Mouse (Mus musculus) limb, embryonic 14.5 days (tissue): ENCODE measurements around the gene P2rx4. TPM values are rescaled to one million over a fixed set of nuclear protein-coding genes. Genes with fewer than 3 reads are reported as not detected.
A peak's percentile ranks its signal among the peaks of the same experiment; 100 is the strongest.

Source experiments
- ATAC-seq: fragments of 200-750 bp; cut with Nextera tagmentation; 2 replicates; pipeline ENCODE4 v1.8.0; 2017; ENCODE audit warnings: low read depth, moderate number of reproducible peaks, moderate TSS enrichment; ENCODE audit not compliant: low FRiP score
- DNase-seq: peaks from one replicate; pipeline ENCODE4 v3.0.0-alpha.2; 2015; ENCODE audit warnings: low spot score
- H3K27ac ChIP-seq: fragments of 300-500 bp; sonication (generic); replicated peaks from 2 replicates; pipeline ENCODE4 v1.5.1; 2014; ENCODE audit warnings: low read depth, mild to moderate bottlenecking, low read length, moderate library complexity, mixed read lengths
- H3K27me3 ChIP-seq: fragments of 300-500 bp; sonication (generic); 2 replicates; pipeline ENCODE4 v1.6.1; 2014; ENCODE audit warnings: low read length, mixed read lengths; ENCODE audit not compliant: control insufficient read depth, insufficient read depth
- H3K36me3 ChIP-seq: fragments of 300-500 bp; sonication (generic); 2 replicates; pipeline ENCODE4 v1.6.1; 2014; ENCODE audit warnings: mild to moderate bottlenecking, low read length, moderate library complexity, mixed read lengths; ENCODE audit not compliant: control insufficient read depth, insufficient read depth
- H3K4me1 ChIP-seq: fragments of 300-500 bp; sonication (generic); 2 replicates; pipeline ENCODE4 v1.6.1; 2014; ENCODE audit warnings: antibody characterized with exemption, low read length, mixed read lengths; ENCODE audit not compliant: control insufficient read depth, insufficient read depth
- H3K4me2 ChIP-seq: fragments of 300-500 bp; sonication (generic); replicated peaks from 2 replicates; pipeline ENCODE4 v1.6.1; 2014; ENCODE audit warnings: low read depth, mild to moderate bottlenecking, low read length, moderate library complexity; ENCODE audit not compliant: severe bottlenecking
- H3K4me3 ChIP-seq: fragments of 300-500 bp; sonication (generic); replicated peaks from 2 replicates; pipeline ENCODE4 v1.5.1; 2014; ENCODE audit warnings: low read length
- H3K9ac ChIP-seq: fragments of 300-500 bp; sonication (generic); 2 replicates; pipeline ENCODE4 v1.6.1; 2014; ENCODE audit warnings: mild to moderate bottlenecking, low read depth, low read length, moderate library complexity; ENCODE audit not compliant: severe bottlenecking
- H3K9me3 ChIP-seq: fragments of 300-500 bp; sonication (generic); 2 replicates; pipeline ENCODE4 v1.6.1; 2016; ENCODE audit warnings: low read length; ENCODE audit not compliant: control insufficient read depth
- POLR2A ChIP-seq: fragments of 200-500 bp; IDR thresholded peaks from 2 replicates; pipeline ENCODE4 v1.8.0; 2012; ENCODE audit warnings: inconsistent platforms, mild to moderate bottlenecking, moderate library complexity, borderline replicate concordance; ENCODE audit not compliant: insufficient read depth, insufficient read length; ENCODE audit errors: extremely low read depth
- WGBS: fragments of 180-500 bp; shearing (Covaris S2); extraction: QIAGEN DNeasy Blood & Tissue Kit; methylation state at CpG from one replicate; pipeline ENCODE4 v1.1.7; 2014; 5-methylcytosine and 5-hydroxymethylcytosine counted together
- polyA plus RNA-seq, 2 experiments: library from polyadenylated mRNA; depleted of rRNA in 1 of 2; stranded (reverse) in 1 of 2; unstranded in 1 of 2; fragments of >200 nt; fragmentation: Nextera tagmentation in 1 of 2; extraction: Ambion mirVana in 1 of 2; gene quantifications; 2 replicates each; pipeline versions ENCODE4 v1.2.1 to v1.2.3; 2012 to 2014

The P2rx4 gene
- polyA plus RNA-seq, 2 experiments: 18.2 to 21.0 TPM

DNA sequence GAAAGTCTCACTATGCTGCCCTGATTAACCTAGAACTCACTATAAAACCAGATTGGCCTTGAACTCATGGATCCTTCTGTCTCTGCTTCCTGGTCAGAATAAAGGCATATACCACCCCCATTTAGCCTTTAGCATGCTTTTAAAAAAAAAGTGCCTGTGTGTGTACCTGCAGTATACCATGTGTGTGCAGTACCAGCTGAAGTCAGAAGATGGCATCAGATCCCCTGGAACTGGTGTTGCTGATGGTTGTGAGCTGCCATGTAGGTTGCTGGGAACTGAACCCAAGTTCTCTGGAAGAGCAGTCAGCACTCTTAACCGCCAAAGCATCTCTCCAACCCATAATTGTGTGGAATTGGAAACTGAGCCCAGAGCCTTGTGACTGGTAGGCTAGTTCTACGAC is 9.4 kb downstream of the P2rx4 start:
- Histone ChIP-seq H3K4me3 (no peak overlapping the region), H3K4me2 (no peak overlapping the region), H3K9me3 (no peaks in the 10 kb centered on the region), H3K27me3 (no peaks in the 10 kb centered on the region), H3K9ac (no peak overlapping the region), H3K36me3 (0 out of 2 replicates have a peak, but pooled peaks cover 3% of the 10 kb centered on the region), H3K4me1 (peaks cover 7% of the 10 kb centered on the region; the same call in 1 of the 2 replicates), H3K27ac (no peak overlapping the region)
- ATAC-seq (no peak), DNase-seq (no peak)
- 100% methylated on average over 2 of the region's 2 CpGs for WGBS
- no peak for TF ChIP-seq POLR2A

DNA sequence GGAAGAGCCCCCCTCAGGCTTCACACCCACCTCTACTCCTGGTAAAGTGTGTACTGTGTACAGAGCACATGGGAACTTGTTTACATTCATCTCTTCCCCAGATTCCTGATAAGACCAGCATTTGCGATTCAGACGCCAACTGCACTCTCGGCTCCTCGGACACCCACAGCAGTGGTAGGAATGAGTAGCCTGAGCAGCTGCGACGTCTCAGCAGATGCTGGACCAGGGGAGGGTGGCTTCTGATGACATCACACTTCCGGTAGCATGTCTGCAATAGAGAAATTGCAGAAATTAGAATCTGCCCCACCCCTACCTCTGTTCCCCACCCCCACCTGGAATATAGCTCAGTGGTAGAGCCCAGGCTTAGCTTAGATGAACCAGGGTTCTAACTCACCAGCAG is 11.1 kb downstream of the P2rx4 start:
- Histone ChIP-seq H3K36me3 (peaks cover 3% of the 10 kb centered on the region; the same call in 1 of the 2 replicates), H3K27ac (no peak overlapping the region), H3K9me3 (no peaks in the 10 kb centered on the region), H3K4me3 (no peak overlapping the region), H3K9ac (no peak overlapping the region), H3K4me1 (peaks cover 7% of the 10 kb centered on the region; the same call in 1 of the 2 replicates), H3K4me2 (no peak overlapping the region), H3K27me3 (no peaks in the 10 kb centered on the region)
- 84% methylated on average over 7 of the region's 7 CpGs for WGBS
- no peak for DNase-seq
- no peak for TF ChIP-seq POLR2A
- no peak for ATAC-seq

DNA sequence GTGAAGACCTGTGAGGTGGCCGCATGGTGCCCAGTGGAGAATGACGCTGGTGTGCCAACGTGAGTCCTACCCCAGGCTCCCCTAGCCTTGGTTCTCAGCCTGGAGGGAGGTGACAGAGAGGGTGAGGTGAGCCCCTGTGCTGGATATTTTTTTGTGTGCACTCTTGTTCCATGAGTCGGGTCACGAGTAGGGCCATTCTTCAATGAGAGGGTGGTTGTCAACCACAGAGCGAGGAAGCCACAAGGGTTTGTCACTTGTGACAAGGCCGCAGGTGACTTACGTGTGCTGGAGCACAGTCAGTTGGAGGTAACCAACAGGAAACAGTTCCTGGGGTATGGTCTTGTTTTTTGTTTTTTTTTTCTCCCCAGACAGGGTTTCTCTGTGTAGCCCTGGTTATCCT is 11.8 kb downstream of the P2rx4 start:
- no peaks in the 10 kb centered on the region for H3K27me3 ChIP-seq
- no peak for TF ChIP-seq POLR2A
- H3K9me3 ChIP-seq: no peaks in the 10 kb centered on the region
- no peak for ATAC-seq
- no peak overlapping the region for H3K27ac ChIP-seq
- H3K9ac ChIP-seq: no peak overlapping the region
- no peak overlapping the region for H3K4me2 ChIP-seq
- H3K4me1 ChIP-seq: peaks cover 7% of the 10 kb centered on the region; the same call in 1 of the 2 replicates
- peaks cover 3% of the 10 kb centered on the region; the same call in 1 of the 2 replicates for H3K36me3 ChIP-seq
- H3K4me3 ChIP-seq: no peak overlapping the region
- no peak for DNase-seq
- 92% methylated on average over 8 of the region's 8 CpGs for WGBS

DNA sequence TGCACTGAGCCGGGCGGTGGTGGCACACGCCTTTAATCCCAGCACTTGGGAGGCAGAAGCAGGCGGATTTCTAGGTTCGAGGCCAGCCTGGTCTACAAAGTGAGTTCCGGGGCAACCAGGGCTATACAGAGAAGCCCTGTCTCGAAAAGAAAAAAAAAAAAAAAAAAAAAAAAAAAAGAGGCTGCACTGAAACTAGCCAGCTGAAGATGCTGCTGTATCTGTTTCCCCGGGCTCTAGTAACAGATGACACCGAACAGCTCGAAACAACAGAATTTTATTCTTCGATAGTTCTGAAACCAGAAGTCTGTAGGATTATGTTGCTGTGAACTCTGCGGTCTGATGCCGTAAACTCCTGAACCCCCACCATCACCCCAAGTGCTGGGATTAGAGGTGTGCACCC is 18.1 kb downstream of the P2rx4 start:
- Histone ChIP-seq H3K9ac (no peak overlapping the region), H3K27me3 (no peaks in the 10 kb centered on the region), H3K9me3 (no peaks in the 10 kb centered on the region), H3K4me3 (no peak overlapping the region), H3K36me3 (peaks cover 3% of the 10 kb centered on the region; the same call in 1 of the 2 replicates), H3K27ac (no peak overlapping the region), H3K4me2 (no peak overlapping the region), H3K4me1 (no peaks in the 10 kb centered on the region; the same call in 1 of the 2 replicates)
- 86% methylated on average over 13 of the region's 13 CpGs for WGBS
- no peak for TF ChIP-seq POLR2A
- ATAC-seq: no peak
- DNase-seq: no peak

DNA sequence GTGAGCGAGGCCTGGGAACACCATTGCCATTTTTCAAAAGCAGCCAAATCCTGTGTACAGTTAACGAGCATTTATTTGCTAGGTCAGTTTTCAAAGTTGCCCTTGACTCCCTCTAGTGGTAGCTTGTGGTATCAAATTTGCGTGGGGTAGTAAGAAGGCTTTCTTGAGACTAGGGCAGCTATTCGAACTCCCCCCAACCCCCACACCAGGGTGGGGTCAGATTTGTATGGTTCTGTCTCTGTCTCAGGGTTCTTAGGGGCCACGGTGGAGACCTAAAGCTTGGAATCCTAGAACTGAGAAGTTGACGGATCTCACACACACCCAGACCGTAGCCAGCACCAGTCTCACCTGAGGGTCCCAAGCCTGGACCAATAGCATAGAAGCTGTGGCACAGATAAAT is 18.7 kb downstream of the P2rx4 start:
- Histone ChIP-seq H3K4me2 (no peak overlapping the region), H3K27ac (no peak overlapping the region), H3K27me3 (no peaks in the 10 kb centered on the region), H3K4me3 (no peak overlapping the region), H3K9me3 (no peaks in the 10 kb centered on the region), H3K36me3 (peaks cover 3% of the 10 kb centered on the region; the same call in 1 of the 2 replicates), H3K9ac (no peak overlapping the region), H3K4me1 (no peaks in the 10 kb centered on the region; the same call in 1 of the 2 replicates)
- DNase-seq: peak; percentile 91
- peak; percentile 66; the same call in 1 of the 2 replicates for ATAC-seq
- 19% methylated on average over 7 of the region's 7 CpGs for WGBS
- TF ChIP-seq POLR2A: no peak
